Comparison of ENCODE assay signal across 20 mouse cellular contexts in the genomic region with DNA sequence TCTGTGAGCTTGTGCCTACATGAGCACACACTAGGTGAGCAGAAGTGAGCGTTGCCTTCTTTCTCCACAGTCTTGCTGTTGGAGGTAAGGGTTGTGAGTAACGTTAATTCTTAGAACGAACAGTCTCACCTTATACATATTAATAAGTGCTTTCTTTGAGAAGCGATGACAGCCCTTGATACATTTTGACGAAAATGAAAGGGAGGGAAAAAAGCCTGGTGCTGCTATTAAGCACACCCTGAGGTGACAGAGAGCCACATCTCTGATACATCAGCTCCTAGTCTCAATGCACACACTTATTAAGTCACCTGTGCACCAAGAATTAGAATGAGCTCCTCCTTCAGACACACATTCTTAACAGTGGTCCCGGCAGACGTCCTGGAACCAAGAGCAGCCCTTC.
DNase-seq lines count a peak whose midpoint lies in the region; ATAC-seq and TF ChIP-seq lines count a peak whose summit lies in the region.
"Had no signal": no experiment of that assay in that cellular context is flagged by ENCODE, and none has a peak within 500 bp of the region (broad histone marks: within the 10 kb centered on the region; RNA-seq: fewer than 3 reads in every experiment).

No protein-coding gene starts in this region.

- TF ChIP-seq CTCF in brain, embryonic 14.5 days (IDR thresholded peaks at IDR 0.05; ENCODE audit: borderline replicate concordance, extremely low read depth, insufficient read depth, insufficient read length): no peak

- WGBS in forebrain, embryonic 14.5 days: 36% methylated on average over 7 of the region's 7 CpGs
- WGBS in limb, embryonic 10.5 days: 74% methylated on average over 7 of the region's 7 CpGs
- 74% methylated on average over 7 of the region's 7 CpGs for WGBS in kidney, embryonic 14.5 days

- peaks cover 29% of the 10 kb centered on the region for H3K4me1 ChIP-seq in forebrain, embryonic 14.5 days (ENCODE audit: control insufficient read depth, insufficient read depth, low read length)
- H3K4me1 ChIP-seq in limb, embryonic 10.5 days: peaks cover 31% of the 10 kb centered on the region
- peaks cover 12% of the 10 kb centered on the region for H3K4me1 ChIP-seq in kidney, embryonic 14.5 days (ENCODE audit: control insufficient read depth, insufficient read depth, low read length)

- DNase-seq in heart, adult 11 months: peak; percentile 29
- no peak for DNase-seq in heart, adult 8-10 months (ENCODE audit: low spot score)
- peak; percentile 63 for DNase-seq in brain, embryonic 14.5 days (ENCODE audit: low read depth)
- DNase-seq in forebrain, embryonic 14.5 days (ENCODE audit: low spot score): no peak
- no peak for DNase-seq in limb, embryonic 10.5 days (ENCODE audit: low spot score)
- DNase-seq in cerebellum, adult 9-10 months: no peak
- DNase-seq in frontal cortex, postnatal 25 days (ENCODE audit: low spot score in 2 of 2): no peak
- DNase-seq: adrenal gland, postnatal 10 days; cerebellum, adult 11-12 months; cerebellum, adult 9-11 months; cerebellum, postnatal 36 days; gastrocnemius, postnatal 25 days; heart, postnatal 10 days had no signal

- H3K9me3 ChIP-seq in forebrain, embryonic 14.5 days (replicated peaks; ENCODE audit: control insufficient read depth, low read length): no peaks in the 10 kb centered on the region
- no peaks in the 10 kb centered on the region for H3K9me3 ChIP-seq in limb, embryonic 10.5 days (replicated peaks)
- no peaks in the 10 kb centered on the region for H3K9me3 ChIP-seq in kidney, embryonic 14.5 days (ENCODE audit: control insufficient read depth, low read length)
- H3K9me3 ChIP-seq: embryonic facial prominence, embryonic 13.5 days; heart, embryonic 10.5 days; hindbrain, embryonic 10.5 days had no signal

- no peaks in the 10 kb centered on the region for H3K27me3 ChIP-seq in forebrain, embryonic 14.5 days (replicated peaks; ENCODE audit: control insufficient read depth, insufficient read depth, low read length)
- no peaks in the 10 kb centered on the region for H3K27me3 ChIP-seq in limb, embryonic 10.5 days (ENCODE audit: low read depth, poor library complexity, severe bottlenecking)
- H3K27me3 ChIP-seq in kidney, embryonic 14.5 days (ENCODE audit: control insufficient read depth, insufficient read depth, low read length): no peaks in the 10 kb centered on the region
- H3K27me3 ChIP-seq: embryonic facial prominence, embryonic 13.5 days had no signal

- H3K27ac ChIP-seq in forebrain, embryonic 14.5 days (ENCODE audit: low read depth, low read length): no peak overlapping the region
- H3K27ac ChIP-seq in limb, embryonic 10.5 days: peak overlapping the region; percentile 65; the same call in 1 of the 2 replicates
- H3K27ac ChIP-seq in kidney, embryonic 14.5 days (ENCODE audit: low read depth, low read length): no peak overlapping the region
- H3K27ac ChIP-seq: embryonic facial prominence, embryonic 13.5 days; heart, embryonic 10.5 days; hindbrain, embryonic 10.5 days had no signal

- no peak overlapping the region for H3K4me2 ChIP-seq in forebrain, embryonic 14.5 days (ENCODE audit: low read length)
- H3K4me2 ChIP-seq in kidney, embryonic 14.5 days (replicated peaks; ENCODE audit: low read depth, low read length): no peak overlapping the region
- H3K4me2 ChIP-seq: embryonic facial prominence, embryonic 13.5 days had no signal

- no peaks in the 10 kb centered on the region for H3K36me3 ChIP-seq in forebrain, embryonic 14.5 days (ENCODE audit: control insufficient read depth, insufficient read depth, low read length)
- no peaks in the 10 kb centered on the region for H3K36me3 ChIP-seq in limb, embryonic 10.5 days
- H3K36me3 ChIP-seq in kidney, embryonic 14.5 days (ENCODE audit: control insufficient read depth, insufficient read depth, low read length): no peaks in the 10 kb centered on the region
- H3K36me3 ChIP-seq: embryonic facial prominence, embryonic 13.5 days; heart, embryonic 10.5 days; hindbrain, embryonic 10.5 days had no signal

- no peak overlapping the region for H3K4me3 ChIP-seq in forebrain, embryonic 14.5 days (ENCODE audit: low read depth, low read length)
- H3K4me3 ChIP-seq in limb, embryonic 10.5 days: no peak overlapping the region
- H3K4me3 ChIP-seq in kidney, embryonic 14.5 days (ENCODE audit: low read length): no peak overlapping the region
- H3K4me3 ChIP-seq: embryonic facial prominence, embryonic 13.5 days; heart, embryonic 10.5 days; hindbrain, embryonic 10.5 days had no signal

- no peak overlapping the region for H3K9ac ChIP-seq in forebrain, embryonic 14.5 days (ENCODE audit: low read length)
- H3K9ac ChIP-seq in kidney, embryonic 14.5 days (ENCODE audit: low read depth, low read length): no peak overlapping the region
- H3K9ac ChIP-seq: embryonic facial prominence, embryonic 13.5 days had no signal

- ATAC-seq in forebrain, embryonic 14.5 days: peak; percentile 13; the same call in 1 of the 2 replicates
- no peak for ATAC-seq in kidney, embryonic 14.5 days (ENCODE audit: low FRiP score, low TSS enrichment)
- ATAC-seq: hindbrain, embryonic 16.5 days; inflammation-experienced regulatory T-cells, adult 6 months; intestine, postnatal 0 days had no signal

- no peak for TF ChIP-seq POLR2A in brain, embryonic 14.5 days (IDR thresholded peaks at IDR 0.05; ENCODE audit: borderline replicate concordance, extremely low read depth, insufficient read depth, insufficient read length, poor library complexity, severe bottlenecking)

Comparison
In these comparisons a context has a peak if more than half of its experiments do, and no peak if none do; other contexts are left out.
1. DNase-seq: peak in heart, adult 11 months (single experiment) and brain, embryonic 14.5 days (single experiment); none in heart, adult 8-10 months (single experiment), forebrain, embryonic 14.5 days (single experiment), limb, embryonic 10.5 days (single experiment), cerebellum, adult 9-10 months (single experiment) and frontal cortex, postnatal 25 days (0 of 2).